Mouse (Mus musculus): Measurements from ENCODE around the gene Kcnk2.

GRCm38 (mm10) chr1:189219051-189219450, 183.0 kb downstream of the Kcnk2 start:
- TF ChIP-seq POLR2A (IDR thresholded peaks at IDR 0.05; ENCODE audit: insufficient read depth, low read depth, low read length) (no peak), CTCF (IDR thresholded peaks at IDR 0.05; ENCODE audit: insufficient read depth, low read depth, low read length) (no peak)
